Mouse (Mus musculus) midbrain, embryonic 13.5 days (tissue): ENCODE data around the gene Wdr4. TPM values are rescaled to one million over a fixed set of nuclear protein-coding genes. Genes with fewer than 3 reads are reported as not detected.
A peak's percentile ranks its signal among the peaks of the same experiment; 100 is the strongest.
"Not testable (repeated sequence)": the region's sequence is repeated elsewhere in the genome, so short reads cannot be mapped to it uniquely, and the experiment has no call there.

Experiments used
- ATAC-seq: fragments of 200-750 bp; cut with Nextera tagmentation; 2 replicates; pipeline ENCODE4 v1.8.0; 2017; ENCODE audit warnings: mild to moderate bottlenecking, moderate TSS enrichment, moderate library complexity
- H3K27ac ChIP-seq: fragments of 300-500 bp; sonication (generic); 2 replicates; pipeline ENCODE4 v1.5.1; 2015; ENCODE audit warnings: inconsistent platforms, mild to moderate bottlenecking, moderate library complexity
- H3K27me3 ChIP-seq: fragments of 300-500 bp; sonication (generic); 2 replicates; pipeline ENCODE4 v1.6.1; 2015; ENCODE audit warnings: mild to moderate bottlenecking, inconsistent platforms
- H3K36me3 ChIP-seq: fragments of 300-500 bp; sonication (generic); 2 replicates; pipeline ENCODE4 v1.6.1; 2015; ENCODE audit warnings: mild to moderate bottlenecking, inconsistent platforms
- H3K4me1 ChIP-seq: fragments of 300-500 bp; sonication (generic); replicated peaks from 2 replicates; pipeline ENCODE4 v1.6.1; 2015; ENCODE audit warnings: inconsistent platforms
- H3K4me2 ChIP-seq: fragments of 300-500 bp; sonication (generic); replicated peaks from 2 replicates; pipeline ENCODE4 v1.6.1; 2015; ENCODE audit warnings: moderate library complexity, mild to moderate bottlenecking, inconsistent platforms
- H3K4me3 ChIP-seq: fragments of 300-500 bp; sonication (generic); replicated peaks from 2 replicates; pipeline ENCODE4 v1.5.1; 2015; ENCODE audit warnings: mild to moderate bottlenecking, inconsistent platforms
- H3K9ac ChIP-seq: fragments of 300-500 bp; sonication (generic); replicated peaks from 2 replicates; pipeline ENCODE4 v1.6.1; 2015; ENCODE audit warnings: mild to moderate bottlenecking, inconsistent platforms
- H3K9me3 ChIP-seq: fragments of 300-500 bp; sonication (generic); 2 replicates; pipeline ENCODE4 v1.6.1; 2016; ENCODE audit warnings: mild to moderate bottlenecking, inconsistent platforms
- WGBS: fragments of 180-500 bp; shearing (Covaris S2); methylation state at CpG from one replicate; pipeline ENCODE4 v1.1.7; 2015; 5-methylcytosine and 5-hydroxymethylcytosine counted together
- polyA plus RNA-seq: library from polyadenylated mRNA; unstranded; fragments of >200 nt; fragmentation: Nextera tagmentation; extraction: Ambion mirVana; gene quantifications from 2 replicates; pipeline ENCODE4 v1.2.1, GENCODE M21; 2015

The Wdr4 gene
- polyA plus RNA-seq, 1 experiment from 2014 or later, result 39.6 TPM

GRCm38 (mm10) chr17:31552601-31553000 is 32.8 kb upstream of the Wdr4 start:
- H3K4me2 ChIP-seq, H3K36me3 ChIP-seq, H3K27ac ChIP-seq, H3K27me3 ChIP-seq, H3K9ac ChIP-seq, H3K4me3 ChIP-seq, ATAC-seq, H3K9me3 ChIP-seq: not testable (repeated sequence)
- 95% methylated on average over 23 of the region's 23 CpGs for WGBS
- H3K4me1 ChIP-seq, result peaks cover 14% of the 10 kb centered on the region

DNA sequence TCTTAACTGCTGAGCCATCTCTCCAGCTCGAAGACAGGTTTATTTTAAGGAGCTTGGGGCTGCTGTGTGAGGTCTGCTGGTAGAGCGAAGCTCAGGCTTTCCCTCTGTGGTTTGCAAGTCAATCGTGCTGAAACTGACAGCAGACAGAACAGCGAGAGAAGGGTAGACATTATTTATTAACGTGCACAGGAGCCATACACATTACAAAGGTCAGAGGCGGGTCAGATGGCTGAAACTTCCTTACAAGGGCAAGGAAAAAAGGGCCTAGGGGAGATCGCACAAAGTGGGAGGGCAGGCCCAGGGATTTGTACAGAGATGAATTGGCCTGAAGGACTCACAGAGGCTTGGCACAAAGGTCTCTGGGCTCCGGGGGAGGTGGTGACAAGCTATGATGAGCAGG is 29.6 kb upstream of the Wdr4 start:
- Histone ChIP-seq H3K9ac (no peak overlapping the region), H3K4me3 (no peak overlapping the region), H3K27ac (no peak overlapping the region), H3K4me1 (peaks cover 10% of the 10 kb centered on the region; the same call in 1 of the 2 replicates), H3K36me3 (no peaks in the 10 kb centered on the region), H3K9me3 (no peaks in the 10 kb centered on the region), H3K27me3 (no peaks in the 10 kb centered on the region), H3K4me2 (no peak overlapping the region)
- ATAC-seq, result no peak
- 77% methylated on average over 8 of the region's 8 CpGs for WGBS

GRCm38 (mm10) chr17:31547974-31548373 is 28.2 kb upstream of the Wdr4 start:
- 13% methylated on average over 3 of the region's 3 CpGs for WGBS
- no peak for ATAC-seq
- Histone ChIP-seq H3K27me3 (no peaks in the 10 kb centered on the region), H3K9ac (no peak overlapping the region), H3K27ac (peak overlapping the region; percentile 14; the same call in 1 of the 2 replicates), H3K36me3 (no peaks in the 10 kb centered on the region), H3K4me2 (no peak overlapping the region), H3K9me3 (no peaks in the 10 kb centered on the region), H3K4me1 (peaks cover 18% of the 10 kb centered on the region), H3K4me3 (no peak overlapping the region)

- Histone ChIP-seq H3K4me1 (peaks cover 18% of the 10 kb centered on the region), H3K27ac (no peak overlapping the region), H3K4me3 (no peak overlapping the region), H3K4me2 (no peak overlapping the region), H3K9ac (no peak overlapping the region), H3K36me3 (no peaks in the 10 kb centered on the region), H3K27me3 (no peaks in the 10 kb centered on the region), H3K9me3 (no peaks in the 10 kb centered on the region)
- WGBS, result 81% methylated on average over 9 of the region's 9 CpGs
- ATAC-seq, result no peak
Observed at GRCm38 (mm10) chr17:31546444-31547196, 26.8 kb upstream of the Wdr4 start.

DNA sequence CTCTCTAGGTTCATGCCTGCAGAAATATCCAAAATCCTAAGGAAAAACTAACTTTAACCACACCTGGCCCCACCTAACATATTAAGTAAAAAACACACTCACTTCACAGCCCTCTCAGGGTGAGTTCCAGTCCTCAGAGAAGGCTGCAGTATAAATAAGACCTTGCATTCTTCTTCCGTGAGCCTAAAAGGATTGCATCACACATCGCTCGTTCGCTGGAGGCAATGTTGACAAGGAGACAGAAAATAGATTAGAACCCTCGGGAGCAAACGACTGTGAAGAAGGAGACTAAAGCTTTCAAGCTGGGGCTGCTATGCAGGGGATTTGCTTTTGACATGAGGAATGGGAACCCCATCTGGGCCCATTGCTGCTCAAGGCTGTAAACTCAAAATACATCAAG is 23.8 kb upstream of the Wdr4 start:
- H3K27me3 ChIP-seq, result no peaks in the 10 kb centered on the region
- H3K4me3 ChIP-seq, result no peak overlapping the region
- no peak overlapping the region for H3K9ac ChIP-seq
- 34% methylated on average over 6 of the region's 6 CpGs for WGBS
- no peaks in the 10 kb centered on the region for H3K36me3 ChIP-seq
- no peaks in the 10 kb centered on the region for H3K9me3 ChIP-seq
- H3K27ac ChIP-seq, result 0 out of 2 replicates have a peak overlapping the region, but pooled peaks have one; percentile 9
- H3K4me1 ChIP-seq, result peaks cover 21% of the 10 kb centered on the region
- ATAC-seq, result no peak
- H3K4me2 ChIP-seq, result no peak overlapping the region

DNA sequence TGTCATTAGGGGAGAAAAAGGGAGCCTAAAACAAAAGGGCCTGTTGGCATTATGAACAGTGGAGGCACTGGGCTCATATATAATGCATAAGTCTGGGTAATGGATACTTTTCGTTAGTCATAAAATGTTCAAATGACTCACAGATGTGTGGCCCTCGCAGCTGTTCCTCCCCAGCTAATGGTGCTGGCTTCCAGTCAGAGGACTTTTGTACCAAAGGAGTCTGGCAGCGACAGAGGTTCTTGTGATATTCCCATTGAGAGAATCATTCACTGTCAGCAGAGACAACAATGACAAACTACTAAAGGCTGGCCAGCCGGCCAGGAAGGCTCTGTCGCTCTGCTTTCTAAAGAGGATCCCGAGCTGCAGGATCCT is 21.7 kb upstream of the Wdr4 start:
- no peaks in the 10 kb centered on the region for H3K36me3 ChIP-seq
- H3K4me3 ChIP-seq, result no peak overlapping the region
- peak overlapping the region; percentile 37; the same call in 1 of the 2 replicates for H3K27ac ChIP-seq
- H3K4me2 ChIP-seq, result no peak overlapping the region
- H3K27me3 ChIP-seq, result no peaks in the 10 kb centered on the region
- H3K9ac ChIP-seq, result no peak overlapping the region
- peaks cover 10% of the 10 kb centered on the region for H3K4me1 ChIP-seq
- ATAC-seq, result no peak
- H3K9me3 ChIP-seq, result no peaks in the 10 kb centered on the region
- WGBS, result 44% methylated on average over 6 of the region's 6 CpGs

- H3K27me3 ChIP-seq, result no peaks in the 10 kb centered on the region
- H3K36me3 ChIP-seq, result no peaks in the 10 kb centered on the region
- no peak overlapping the region for H3K9ac ChIP-seq
- H3K4me2 ChIP-seq, result no peak overlapping the region
- peak overlapping the region; percentile 37; the same call in 1 of the 2 replicates for H3K27ac ChIP-seq
- H3K4me3 ChIP-seq, result no peak overlapping the region
- H3K9me3 ChIP-seq, result no peaks in the 10 kb centered on the region
- H3K4me1 ChIP-seq, result peaks cover 12% of the 10 kb centered on the region
- ATAC-seq, result no peak
- 65% methylated on average over 4 of the region's 4 CpGs for WGBS
Observed at GRCm38 (mm10) chr17:31540809-31541459, 21.2 kb upstream of the Wdr4 start.

GRCm38 (mm10) chr17:31540101-31540500 is 20.3 kb upstream of the Wdr4 start:
- no peak overlapping the region for H3K27ac ChIP-seq
- H3K9me3 ChIP-seq, result no peaks in the 10 kb centered on the region
- no peaks in the 10 kb centered on the region for H3K27me3 ChIP-seq
- 72% methylated on average over 3 of the region's 3 CpGs for WGBS
- H3K36me3 ChIP-seq, result no peaks in the 10 kb centered on the region
- no peak overlapping the region for H3K9ac ChIP-seq
- ATAC-seq, result no peak
- H3K4me2 ChIP-seq, result no peak overlapping the region
- H3K4me1 ChIP-seq, result peaks cover 20% of the 10 kb centered on the region
- no peak overlapping the region for H3K4me3 ChIP-seq

- H3K36me3 ChIP-seq, result peaks cover 9% of the 10 kb centered on the region
- peak overlapping the region; percentile 41; the same call in 1 of the 2 replicates for H3K9ac ChIP-seq
- 18% methylated on average over 8 of the region's 8 CpGs for WGBS
- peak overlapping the region; percentile 90 for H3K27ac ChIP-seq
- H3K4me2 ChIP-seq, result peak overlapping the region; percentile 13; the same call in 1 of the 2 replicates
- ATAC-seq, result peak; percentile 90
- peaks cover 17% of the 10 kb centered on the region for H3K4me1 ChIP-seq
- H3K4me3 ChIP-seq, result no peak overlapping the region
- H3K27me3 ChIP-seq, result no peaks in the 10 kb centered on the region
- H3K9me3 ChIP-seq, result no peaks in the 10 kb centered on the region
Observed at GRCm38 (mm10) chr17:31535871-31536629, 16.3 kb upstream of the Wdr4 start.

DNA sequence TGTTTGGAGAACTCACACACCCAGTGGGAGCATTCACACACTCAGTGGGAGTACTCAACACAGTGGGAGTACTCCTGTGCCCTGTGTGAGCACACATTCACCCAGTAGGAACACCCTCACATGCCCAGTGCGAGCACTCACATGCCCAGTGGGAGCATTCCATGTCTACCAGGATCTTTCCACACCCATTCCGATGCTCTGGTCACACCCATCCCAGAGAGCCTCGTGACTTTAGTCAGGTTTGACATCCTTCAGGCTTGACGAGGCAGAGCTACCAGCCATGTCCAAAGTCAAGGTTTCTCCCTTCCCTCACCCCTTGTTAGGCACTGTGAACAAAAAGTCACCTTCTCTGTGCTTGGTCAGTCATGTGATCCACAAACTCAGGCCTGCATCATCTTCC is 15.6 kb upstream of the Wdr4 start:
- WGBS, result 73% methylated on average over 4 of the region's 4 CpGs
- peak overlapping the region; percentile 90 for H3K27ac ChIP-seq
- peaks cover 14% of the 10 kb centered on the region for H3K4me1 ChIP-seq
- no peak overlapping the region for H3K4me3 ChIP-seq
- no peaks in the 10 kb centered on the region for H3K27me3 ChIP-seq
- no peaks in the 10 kb centered on the region for H3K9me3 ChIP-seq
- H3K4me2 ChIP-seq, result peak overlapping the region; percentile 13; the same call in 1 of the 2 replicates
- H3K9ac ChIP-seq, result no peak overlapping the region
- H3K36me3 ChIP-seq, result peaks cover 16% of the 10 kb centered on the region
- peak; percentile 61 for ATAC-seq

- Histone ChIP-seq H3K4me1 (peaks cover 19% of the 10 kb centered on the region), H3K36me3 (peaks cover 37% of the 10 kb centered on the region)
- not testable (repeated sequence) for ATAC-seq, H3K9ac ChIP-seq, H3K4me3 ChIP-seq, H3K27ac ChIP-seq, H3K4me2 ChIP-seq, H3K27me3 ChIP-seq, H3K9me3 ChIP-seq
- 96% methylated on average over 4 of the region's 4 CpGs for WGBS
Observed at GRCm38 (mm10) chr17:31532331-31532730, 12.6 kb upstream of the Wdr4 start.
